24 mouse cellular contexts compared by ENCODE assay signal in genomic region chr8:6164758-6165157, GRCm38 (mm10).
DNase-seq lines count a peak whose midpoint lies in the region.
"Had no signal": no experiment of that assay in that cellular context is flagged by ENCODE, and none has a peak within 500 bp of the region (broad histone marks: within the 10 kb centered on the region; RNA-seq: fewer than 3 reads in every experiment).

No protein-coding gene starts in this region.

- no peaks in the 10 kb centered on the region for H3K9me3 ChIP-seq in hindbrain, embryonic 10.5 days
- H3K9me3 ChIP-seq: embryonic facial prominence, embryonic 13.5 days; embryonic facial prominence, embryonic 15.5 days; forebrain, embryonic 10.5 days; forebrain, embryonic 12.5 days; G1E had no signal

- no peak overlapping the region for H3K27ac ChIP-seq in hindbrain, embryonic 10.5 days
- H3K27ac ChIP-seq: embryonic facial prominence, embryonic 13.5 days; embryonic facial prominence, embryonic 15.5 days; forebrain, embryonic 10.5 days; forebrain, embryonic 12.5 days had no signal

- no peaks in the 10 kb centered on the region for H3K27me3 ChIP-seq in hindbrain, embryonic 10.5 days (ENCODE audit: insufficient read depth, poor library complexity, severe bottlenecking)
- H3K27me3 ChIP-seq: CH12.LX; embryonic facial prominence, embryonic 13.5 days; embryonic facial prominence, embryonic 15.5 days; forebrain, embryonic 12.5 days had no signal

- no peaks in the 10 kb centered on the region for H3K4me1 ChIP-seq in hindbrain, embryonic 10.5 days (replicated peaks)
- H3K4me1 ChIP-seq: embryonic facial prominence, embryonic 13.5 days; embryonic facial prominence, embryonic 15.5 days; forebrain, embryonic 10.5 days; forebrain, embryonic 12.5 days had no signal

- no peaks in the 10 kb centered on the region for H3K36me3 ChIP-seq in hindbrain, embryonic 10.5 days
- H3K36me3 ChIP-seq: embryonic facial prominence, embryonic 13.5 days; embryonic facial prominence, embryonic 15.5 days; forebrain, embryonic 10.5 days; forebrain, embryonic 12.5 days; G1E had no signal

- 75% methylated on average over 1 of the region's 1 CpGs for WGBS in hindbrain, embryonic 10.5 days

- H3K4me3 ChIP-seq in hindbrain, embryonic 10.5 days = no peak overlapping the region
- H3K4me3 ChIP-seq: embryonic facial prominence, embryonic 13.5 days; embryonic facial prominence, embryonic 15.5 days; erythroblast, embryonic 14.5 days; forebrain, embryonic 10.5 days; forebrain, embryonic 12.5 days had no signal

- intact Hi-C loops in left cerebral cortex, postnatal 25 days (cut with DNase I) = no loop called here

- DNase-seq in 3T3-L1 (ENCODE audit: low read depth, low spot score) (peak; percentile 20), adipocyte (ENCODE audit: low spot score) (peak; percentile 4)
- DNase-seq in Muller cell, postnatal 12 days (ENCODE audit: inconsistent ontology term) = peak; percentile 62
- no peak for DNase-seq in left cerebral cortex, postnatal 25 days (ENCODE audit: low spot score in 2 of 2)
- DNase-seq in hindbrain, embryonic 10.5 days (ENCODE audit: low spot score) = no peak
- DNase-seq: adrenal gland, adult 2 months; adrenal gland, postnatal 10 days; adrenal gland, postnatal 25 days; B cell, adult 2 months; cerebellum, adult 11 months; cerebellum, adult 18-20 months; cerebellum, adult 8-10 months; cerebellum, adult 9-11 months; cerebellum, postnatal 14 days; cerebellum, postnatal 36 days; embryo, embryonic 11 days; forebrain, postnatal 0 days had no signal

Comparison
In these comparisons a context has a peak if more than half of its experiments do, and no peak if none do; other contexts are left out.
1. DNase-seq: peak in 3T3-L1 (single experiment), Muller cell, postnatal 12 days (single experiment) and adipocyte (single experiment); none in left cerebral cortex, postnatal 25 days (0 of 2) and hindbrain, embryonic 10.5 days (single experiment).